20 mouse cellular contexts compared by ENCODE assay signal in genomic region chr9:45598117-45598516, GRCm38 (mm10).
A peak's percentile ranks its signal among the peaks of the same experiment; 100 is the strongest.
DNase-seq lines count a peak whose midpoint lies in the region; ATAC-seq lines count a peak whose summit lies in the region.
"Had no signal": no experiment of that assay in that cellular context is flagged by ENCODE, and none has a peak within 500 bp of the region (broad histone marks: within the 10 kb centered on the region; RNA-seq: fewer than 3 reads in every experiment).

No protein-coding gene starts in this region.

- no peaks in the 10 kb centered on the region for H3K36me3 ChIP-seq in kidney, embryonic 14.5 days (ENCODE audit: control insufficient read depth, insufficient read depth, low read length)
- H3K36me3 ChIP-seq: hindbrain, embryonic 15.5 days; limb, embryonic 10.5 days; lung, embryonic 15.5 days; midbrain, embryonic 13.5 days; stomach, embryonic 15.5 days had no signal

- no peak for ATAC-seq in kidney, embryonic 14.5 days (ENCODE audit: low FRiP score, low TSS enrichment)
- ATAC-seq: midbrain, embryonic 13.5 days had no signal

- no peak overlapping the region for H3K4me2 ChIP-seq in kidney, embryonic 14.5 days (replicated peaks; ENCODE audit: low read depth, low read length)
- H3K4me2 ChIP-seq: heart, embryonic 11.5 days; hindbrain, embryonic 15.5 days; liver, embryonic 11.5 days; lung, embryonic 15.5 days; midbrain, embryonic 13.5 days; stomach, embryonic 15.5 days had no signal

- no peaks in the 10 kb centered on the region for H3K4me1 ChIP-seq in kidney, embryonic 14.5 days (ENCODE audit: control insufficient read depth, insufficient read depth, low read length)
- H3K4me1 ChIP-seq: lung, embryonic 15.5 days; stomach, embryonic 15.5 days had no signal

- no peaks in the 10 kb centered on the region for H3K27me3 ChIP-seq in kidney, embryonic 14.5 days (ENCODE audit: control insufficient read depth, insufficient read depth, low read length)
- H3K27me3 ChIP-seq: hindbrain, embryonic 15.5 days; lung, embryonic 15.5 days; midbrain, embryonic 13.5 days; stomach, embryonic 15.5 days had no signal

- no peak overlapping the region for H3K27ac ChIP-seq in kidney, embryonic 14.5 days (ENCODE audit: low read depth, low read length)
- H3K27ac ChIP-seq: hindbrain, embryonic 15.5 days; limb, embryonic 10.5 days; lung, embryonic 15.5 days; macrophage; midbrain, embryonic 13.5 days; stomach, embryonic 15.5 days had no signal

- WGBS in kidney, embryonic 14.5 days, result 79% methylated on average over 5 of the region's 5 CpGs

- no peak overlapping the region for H3K9ac ChIP-seq in kidney, embryonic 14.5 days (ENCODE audit: low read depth, low read length)
- H3K9ac ChIP-seq: hindbrain, embryonic 15.5 days; lung, embryonic 15.5 days; midbrain, embryonic 13.5 days; stomach, embryonic 15.5 days had no signal

- DNase-seq in retina, postnatal 1 day, result peak; percentile 67
- DNase-seq in retina, embryonic 14.5 days (ENCODE audit: low spot score), result no peak
- DNase-seq in brain, adult 2 months (ENCODE audit: low read depth, low spot score), result peak; percentile 95
- peak; percentile 88 for DNase-seq in cerebellum, adult 9-10 months
- no peak for DNase-seq in frontal cortex, postnatal 25 days (ENCODE audit: low spot score in 2 of 2)
- DNase-seq in spleen, adult 12 weeks (ENCODE audit: low spot score), result no peak
- DNase-seq: adrenal gland, postnatal 10 days; gastrocnemius, postnatal 36 days; heart, postnatal 14 days; kidney, adult 11 months; kidney, postnatal 14 days had no signal

- no peak overlapping the region for H3K4me3 ChIP-seq in kidney, embryonic 14.5 days (ENCODE audit: low read length)
- H3K4me3 ChIP-seq: hindbrain, embryonic 15.5 days; limb, embryonic 10.5 days; lung, embryonic 15.5 days; midbrain, embryonic 13.5 days; stomach, embryonic 15.5 days had no signal

- no peaks in the 10 kb centered on the region for H3K9me3 ChIP-seq in kidney, embryonic 14.5 days (ENCODE audit: control insufficient read depth, low read length)
- H3K9me3 ChIP-seq: hindbrain, embryonic 15.5 days; limb, embryonic 10.5 days; lung, embryonic 15.5 days; midbrain, embryonic 13.5 days; stomach, embryonic 15.5 days had no signal

Comparison
In these comparisons a context has a peak if more than half of its experiments do, and no peak if none do; other contexts are left out.
1. DNase-seq: peak in retina, postnatal 1 day (single experiment), brain, adult 2 months (single experiment) and cerebellum, adult 9-10 months (single experiment); none in retina, embryonic 14.5 days (single experiment), frontal cortex, postnatal 25 days (0 of 2) and spleen, adult 12 weeks (single experiment).